Mouse (Mus musculus): ENCODE measurements at regions not wholly inside any gene's neighbourhood (a gene's known extent, or its start where the extent isn't known, plus 50 kb on each side); places are given as distances from the start of the nearest gene placed in this dataset.

DNA sequence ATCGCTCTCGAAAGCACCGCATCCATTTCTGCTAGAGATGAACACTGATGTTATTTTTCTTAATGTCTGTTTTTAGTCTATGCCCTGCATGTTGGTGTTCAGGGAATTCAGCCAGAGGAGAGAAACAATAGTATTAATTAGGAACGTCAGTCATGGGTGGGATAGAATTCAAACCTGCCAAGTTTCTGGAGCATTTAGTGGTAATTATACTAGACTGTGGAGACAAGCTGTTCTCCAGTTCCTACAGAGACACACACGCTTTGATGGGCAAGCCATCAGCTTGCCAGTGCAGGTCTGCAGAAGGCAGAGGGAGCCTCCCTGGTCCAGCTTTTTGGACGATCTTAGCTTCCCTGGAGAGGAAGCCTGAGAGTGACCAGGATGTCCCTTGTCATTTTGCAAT lies 289.8 kb upstream of the Rbfox1 start:
- TF ChIP-seq CTCF (IDR thresholded peaks at IDR 0.05; ENCODE audit: borderline replicate concordance, control insufficient read depth, extremely low read depth, insufficient read depth, low read length, poor library complexity), result no peak
- no peak for TF ChIP-seq POLR2A (IDR thresholded peaks at IDR 0.05; ENCODE audit: control insufficient read depth, extremely low read depth, insufficient read depth, low read length, poor library complexity)
